Mouse (Mus musculus): ENCODE data around the gene Oas1h. TPM values are rescaled to one million over a fixed set of nuclear protein-coding genes. Genes with fewer than 3 reads are reported as not detected.

The Oas1h gene
- total RNA-seq (2021) (not detected), polyA plus RNA-seq (2012; rRNA removed) (not detected in 2 replicates)
- long read RNA-seq, result 0 reads

- Histone ChIP-seq H3K79me2 (replicated peaks; ENCODE audit: control insufficient read depth, insufficient read depth, low read length) (no peaks in the 10 kb centered on the region), H3K4me3 (no peak within 1 kb of the TSS), H3K27ac (no peak within 1 kb of the TSS), H3K36me3 (ENCODE audit: control insufficient read depth, insufficient read depth, low read length) (no peaks in the 10 kb centered on the region), H3K27me3 (ENCODE audit: control insufficient read depth, insufficient read depth, low read length) (no peaks in the 10 kb centered on the region), H3K4me1 (ENCODE audit: control insufficient read depth, insufficient read depth, low read length) (no peaks in the 10 kb centered on the region), H3K9ac (ENCODE audit: low read depth, low read length) (no peak within 1 kb of the TSS)
- intact Hi-C loops (cut with DNase I), result no loop called here
- DNase-seq, result no peak
- TF ChIP-seq POLR2A (IDR thresholded peaks at IDR 0.05; ENCODE audit: insufficient read depth, low read depth, low read length) (no peak), CTCF (IDR thresholded peaks at IDR 0.05) (no peak), EP300 (IDR thresholded peaks at IDR 0.05; ENCODE audit: insufficient read depth, low read depth, low read length) (no peak)
- WGBS, result 59% methylated on average over 4 of the region's 4 CpGs
These were observed at the start of gene Oas1h for GRCm38 (mm10) chr5:120861121-120861520. TSS of gene Oas1h (plus strand) at chr5:120861421.

GRCm38 (mm10) chr5:120811951-120812819, 49.0 kb upstream of the Oas1h start, which contains the start of gene Oas1c:
TSS of gene Oas1c (minus strand) at chr5:120812514.
- peak within 1 kb of the TSS; percentile 72 for H3K27ac ChIP-seq
- no peaks in the 10 kb centered on the region for H3K27me3 ChIP-seq (ENCODE audit: control insufficient read depth, insufficient read depth, low read length)
- peaks cover 2% of the 10 kb centered on the region; the same call in 1 of the 2 replicates for H3K4me1 ChIP-seq (ENCODE audit: control insufficient read depth, insufficient read depth, low read length)
- peak within 1 kb of the TSS; percentile 77 for H3K4me3 ChIP-seq
- H3K9ac ChIP-seq (ENCODE audit: low read depth, low read length), result peak within 1 kb of the TSS; percentile 64
- H3K36me3 ChIP-seq (ENCODE audit: control insufficient read depth, insufficient read depth, low read length), result no peaks in the 10 kb centered on the region
- 6% methylated on average over 18 of the region's 18 CpGs for WGBS
- no peaks in the 10 kb centered on the region for H3K79me2 ChIP-seq (replicated peaks; ENCODE audit: control insufficient read depth, insufficient read depth, low read length)
- peak; percentile 87 to 90 for DNase-seq
- intact Hi-C loops (cut with DNase I), result no loop called here
- TF ChIP-seq CTCF (IDR thresholded peaks at IDR 0.05) (no peak), POLR2A (IDR thresholded peaks at IDR 0.05; ENCODE audit: insufficient read depth, low read depth, low read length) (peak; percentile 94), EP300 (IDR thresholded peaks at IDR 0.05; ENCODE audit: insufficient read depth, low read depth, low read length) (no peak; the same call in 1 of the 2 replicates)

- no peak for DNase-seq
- WGBS, result 67% methylated on average over 6 of the region's 6 CpGs
These were observed 48.2 kb upstream of the Oas1h start for GRCm38 (mm10) chr5:120813023-120813422.

GRCm38 (mm10) chr5:120815949-120816348, 45.3 kb upstream of the Oas1h start:
- intact Hi-C loops (cut with DNase I), result loop anchor here (2.0 kb wide), 1 partner anchor 117 kb away; no protein-coding TSS in a partner anchor
- no peak overlapping the region for H3K4me3 ChIP-seq

More at GRCm38 (mm10) chr5:120813023-120813422, 48.2 kb upstream of the Oas1h start:
- TF ChIP-seq EP300 (IDR thresholded peaks at IDR 0.05; ENCODE audit: insufficient read depth, low read depth, low read length) (no peak), POLR2A (IDR thresholded peaks at IDR 0.05; ENCODE audit: insufficient read depth, low read depth, low read length) (no peak), CTCF (IDR thresholded peaks at IDR 0.05) (no peak)
- H3K27ac ChIP-seq, result peak overlapping the region; percentile 72
- intact Hi-C loops (cut with DNase I), result no loop called here
- H3K27me3 ChIP-seq (ENCODE audit: control insufficient read depth, insufficient read depth, low read length), result no peaks in the 10 kb centered on the region
- H3K9ac ChIP-seq (ENCODE audit: low read depth, low read length), result peak overlapping the region; percentile 63
- H3K4me1 ChIP-seq (ENCODE audit: control insufficient read depth, insufficient read depth, low read length), result peaks cover 2% of the 10 kb centered on the region; the same call in 1 of the 2 replicates
- peak overlapping the region; percentile 77 for H3K4me3 ChIP-seq
- no peaks in the 10 kb centered on the region for H3K79me2 ChIP-seq (replicated peaks; ENCODE audit: control insufficient read depth, insufficient read depth, low read length)
- H3K36me3 ChIP-seq (ENCODE audit: control insufficient read depth, insufficient read depth, low read length), result no peaks in the 10 kb centered on the region

GRCm38 (mm10) chr5:120818999-120819398, 42.2 kb upstream of the Oas1h start:
- Histone ChIP-seq H3K27me3 (ENCODE audit: control insufficient read depth, insufficient read depth, low read length) (no peaks in the 10 kb centered on the region), H3K79me2 (replicated peaks; ENCODE audit: control insufficient read depth, insufficient read depth, low read length) (no peaks in the 10 kb centered on the region), H3K27ac (no peak overlapping the region), H3K36me3 (ENCODE audit: control insufficient read depth, insufficient read depth, low read length) (no peaks in the 10 kb centered on the region), H3K9ac (ENCODE audit: low read depth, low read length) (no peak overlapping the region), H3K4me1 (ENCODE audit: control insufficient read depth, insufficient read depth, low read length) (no peaks in the 10 kb centered on the region), H3K4me3 (no peak overlapping the region)
- TF ChIP-seq CTCF (IDR thresholded peaks at IDR 0.05) (no peak), EP300 (IDR thresholded peaks at IDR 0.05; ENCODE audit: insufficient read depth, low read depth, low read length) (no peak), POLR2A (IDR thresholded peaks at IDR 0.05; ENCODE audit: insufficient read depth, low read depth, low read length) (no peak)
- intact Hi-C loops (cut with DNase I), result no loop called here
- DNase-seq, result no peak

More at GRCm38 (mm10) chr5:120815949-120816348, 45.3 kb upstream of the Oas1h start:
- TF ChIP-seq EP300 (IDR thresholded peaks at IDR 0.05; ENCODE audit: insufficient read depth, low read depth, low read length), result no peak
- TF ChIP-seq CTCF (IDR thresholded peaks at IDR 0.05), result peak; percentile 72
- TF ChIP-seq POLR2A (IDR thresholded peaks at IDR 0.05; ENCODE audit: insufficient read depth, low read depth, low read length), result no peak
- H3K27me3 ChIP-seq (ENCODE audit: control insufficient read depth, insufficient read depth, low read length), result no peaks in the 10 kb centered on the region
- WGBS, result 60% methylated on average over 3 of the region's 3 CpGs
- no peak overlapping the region for H3K27ac ChIP-seq
- no peak overlapping the region for H3K9ac ChIP-seq (ENCODE audit: low read depth, low read length)
- no peaks in the 10 kb centered on the region for H3K36me3 ChIP-seq (ENCODE audit: control insufficient read depth, insufficient read depth, low read length)
- peak in 1 of 2 experiments; percentile 45 for DNase-seq
- peaks cover 2% of the 10 kb centered on the region; the same call in 1 of the 2 replicates for H3K4me1 ChIP-seq (ENCODE audit: control insufficient read depth, insufficient read depth, low read length)
- H3K79me2 ChIP-seq (replicated peaks; ENCODE audit: control insufficient read depth, insufficient read depth, low read length), result no peaks in the 10 kb centered on the region

- H3K27me3 ChIP-seq (ENCODE audit: control insufficient read depth, insufficient read depth, low read length), result no peaks in the 10 kb centered on the region
- H3K4me1 ChIP-seq (ENCODE audit: control insufficient read depth, insufficient read depth, low read length), result no peaks in the 10 kb centered on the region
- TF ChIP-seq POLR2A (IDR thresholded peaks at IDR 0.05; ENCODE audit: insufficient read depth, low read depth, low read length), result no peak
- TF ChIP-seq EP300 (IDR thresholded peaks at IDR 0.05; ENCODE audit: insufficient read depth, low read depth, low read length), result no peak
- no peak for TF ChIP-seq CTCF (IDR thresholded peaks at IDR 0.05)
- no peaks in the 10 kb centered on the region for H3K79me2 ChIP-seq (replicated peaks; ENCODE audit: control insufficient read depth, insufficient read depth, low read length)
- no peaks in the 10 kb centered on the region for H3K36me3 ChIP-seq (ENCODE audit: control insufficient read depth, insufficient read depth, low read length)
- DNase-seq, result no peak
- H3K27ac ChIP-seq, result no peak overlapping the region
- intact Hi-C loops (cut with DNase I), result no loop called here
- no peak overlapping the region for H3K9ac ChIP-seq (ENCODE audit: low read depth, low read length)
- no peak overlapping the region for H3K4me3 ChIP-seq
- 66% methylated on average over 4 of the region's 4 CpGs for WGBS
These were observed 30.2 kb upstream of the Oas1h start for GRCm38 (mm10) chr5:120831031-120831430.
